ENCODE assay signal across 24 mouse cellular contexts in genomic region chr10:58328517-58329108, GRCm38 (mm10). TPM values are rescaled to one million over a fixed set of nuclear protein-coding genes. Genes with fewer than 3 reads are reported as not detected.
DNase-seq lines count a peak whose midpoint lies in the region; ATAC-seq and TF ChIP-seq lines count a peak whose summit lies in the region.
"Had no signal": no experiment of that assay in that cellular context is flagged by ENCODE, and none has a peak within 500 bp of the region (broad histone marks: within the 10 kb centered on the region; RNA-seq: fewer than 3 reads in every experiment).

No protein-coding gene starts in this region.

- no peak overlapping the region for H3K9ac ChIP-seq in intestine, embryonic 16.5 days (ENCODE audit: low read depth, low read length)
- no peak overlapping the region for H3K9ac ChIP-seq in intestine, embryonic 15.5 days
- no peak overlapping the region for H3K9ac ChIP-seq in intestine, postnatal 0 days (ENCODE audit: low read depth, low read length)
- H3K9ac ChIP-seq in hindbrain, embryonic 11.5 days (ENCODE audit: low read depth, low read length): no peak overlapping the region
- H3K9ac ChIP-seq: hindbrain, embryonic 13.5 days; limb, embryonic 12.5 days; lung, embryonic 14.5 days; stomach, embryonic 15.5 days had no signal

- H3K4me3 ChIP-seq in intestine, embryonic 16.5 days (ENCODE audit: low read length): no peak overlapping the region
- H3K4me3 ChIP-seq in intestine, embryonic 15.5 days (replicated peaks): no peak overlapping the region
- no peak overlapping the region for H3K4me3 ChIP-seq in intestine, postnatal 0 days (ENCODE audit: low read depth, low read length)
- H3K4me3 ChIP-seq in hindbrain, embryonic 11.5 days (ENCODE audit: low read depth, low read length): no peak overlapping the region
- H3K4me3 ChIP-seq: hindbrain, embryonic 13.5 days; left cerebral cortex, adult 2 months; limb, embryonic 12.5 days; stomach, embryonic 15.5 days had no signal

- no peaks in the 10 kb centered on the region for H3K36me3 ChIP-seq in intestine, embryonic 16.5 days (ENCODE audit: control insufficient read depth, insufficient read depth, low read length)
- H3K36me3 ChIP-seq in intestine, embryonic 15.5 days: peaks cover 2% of the 10 kb centered on the region; the same call in 1 of the 2 replicates
- H3K36me3 ChIP-seq in intestine, postnatal 0 days (ENCODE audit: control insufficient read depth, insufficient read depth): no peaks in the 10 kb centered on the region
- no peaks in the 10 kb centered on the region for H3K36me3 ChIP-seq in hindbrain, embryonic 11.5 days (ENCODE audit: control insufficient read depth, insufficient read depth, low read length)
- H3K36me3 ChIP-seq: hindbrain, embryonic 13.5 days; limb, embryonic 12.5 days; stomach, embryonic 15.5 days had no signal

- TF ChIP-seq CTCF in intestine, postnatal 0 days (IDR thresholded peaks at IDR 0.05; ENCODE audit: low read depth): no peak

- peak; percentile 23; the same call in 1 of the 2 replicates for ATAC-seq in intestine, embryonic 16.5 days
- ATAC-seq in intestine, embryonic 15.5 days: no peak
- no peak for ATAC-seq in intestine, postnatal 0 days
- no peak for ATAC-seq in CD4-positive, CD25-positive, alpha-beta regulatory T cell, adult 4 months
- no peak for ATAC-seq in hindbrain, embryonic 11.5 days (ENCODE audit: low FRiP score)
- ATAC-seq: forebrain, embryonic 16.5 days; inflammation-experienced regulatory T-cells, adult 6 months had no signal

- no peaks in the 10 kb centered on the region for H3K9me3 ChIP-seq in intestine, embryonic 16.5 days (ENCODE audit: control insufficient read depth, low read length)
- no peaks in the 10 kb centered on the region for H3K9me3 ChIP-seq in intestine, embryonic 15.5 days
- no peaks in the 10 kb centered on the region for H3K9me3 ChIP-seq in intestine, postnatal 0 days (ENCODE audit: control insufficient read depth)
- H3K9me3 ChIP-seq in hindbrain, embryonic 11.5 days (ENCODE audit: control insufficient read depth, low read length): no peaks in the 10 kb centered on the region
- H3K9me3 ChIP-seq: hindbrain, embryonic 13.5 days; limb, embryonic 12.5 days; stomach, embryonic 15.5 days had no signal

- WGBS in intestine, embryonic 16.5 days: 90% methylated on average over 8 of the region's 8 CpGs
- WGBS in intestine, embryonic 15.5 days: 94% methylated on average over 8 of the region's 8 CpGs
- WGBS in intestine, postnatal 0 days: 68% methylated on average over 8 of the region's 8 CpGs
- 95% methylated on average over 8 of the region's 8 CpGs for WGBS in hindbrain, embryonic 11.5 days

- H3K27ac ChIP-seq in intestine, embryonic 16.5 days (ENCODE audit: low read length): no peak overlapping the region
- no peak overlapping the region for H3K27ac ChIP-seq in intestine, embryonic 15.5 days
- H3K27ac ChIP-seq in intestine, postnatal 0 days (ENCODE audit: low read depth, low read length): no peak overlapping the region
- H3K27ac ChIP-seq in hindbrain, embryonic 11.5 days (ENCODE audit: low read depth, low read length): no peak overlapping the region
- H3K27ac ChIP-seq: hindbrain, embryonic 13.5 days; left cerebral cortex, adult 2 months; limb, embryonic 12.5 days; stomach, embryonic 15.5 days had no signal

- H3K27me3 ChIP-seq in intestine, embryonic 16.5 days (replicated peaks; ENCODE audit: control insufficient read depth, insufficient read depth, low read length): no peaks in the 10 kb centered on the region
- no peaks in the 10 kb centered on the region for H3K27me3 ChIP-seq in intestine, embryonic 15.5 days (replicated peaks)
- H3K27me3 ChIP-seq in intestine, postnatal 0 days (replicated peaks; ENCODE audit: control insufficient read depth, insufficient read depth, low read length): no peaks in the 10 kb centered on the region
- H3K27me3 ChIP-seq in hindbrain, embryonic 11.5 days (ENCODE audit: control insufficient read depth, insufficient read depth, low read length): no peaks in the 10 kb centered on the region
- H3K27me3 ChIP-seq: hindbrain, embryonic 13.5 days; limb, embryonic 12.5 days; stomach, embryonic 15.5 days had no signal

- peaks cover 25% of the 10 kb centered on the region for H3K4me1 ChIP-seq in intestine, embryonic 16.5 days (ENCODE audit: control insufficient read depth, insufficient read depth, low read length)
- peaks cover 13% of the 10 kb centered on the region; the same call in 1 of the 2 replicates for H3K4me1 ChIP-seq in intestine, embryonic 15.5 days (replicated peaks)
- peaks cover 12% of the 10 kb centered on the region for H3K4me1 ChIP-seq in intestine, postnatal 0 days (replicated peaks; ENCODE audit: control insufficient read depth, insufficient read depth, low read length)
- H3K4me1 ChIP-seq in hindbrain, embryonic 11.5 days (replicated peaks; ENCODE audit: control insufficient read depth, insufficient read depth, low read length): no peaks in the 10 kb centered on the region

- no peak overlapping the region for H3K4me2 ChIP-seq in intestine, embryonic 16.5 days (ENCODE audit: low read depth, low read length)
- H3K4me2 ChIP-seq in intestine, embryonic 15.5 days (replicated peaks): no peak overlapping the region
- H3K4me2 ChIP-seq in intestine, postnatal 0 days (replicated peaks; ENCODE audit: low read depth): peak overlapping the region; percentile 24; the same call in 1 of the 2 replicates
- H3K4me2 ChIP-seq in hindbrain, embryonic 11.5 days (replicated peaks; ENCODE audit: low read depth, low read length): no peak overlapping the region
- H3K4me2 ChIP-seq: heart, embryonic 11.5 days; hindbrain, embryonic 13.5 days; limb, embryonic 12.5 days; lung, embryonic 14.5 days; midbrain, embryonic 11.5 days; stomach, embryonic 15.5 days had no signal

- DNase-seq in A20 (ENCODE audit: low read depth, low spot score): peak; percentile 30
- DNase-seq in kidney, postnatal 14 days: peak; percentile 67
- DNase-seq in ovary, postnatal 10 days (ENCODE audit: low spot score): no peak
- DNase-seq in hindbrain, embryonic 11.5 days (ENCODE audit: low spot score): no peak
- DNase-seq: adrenal gland, postnatal 10 days; cerebellum, adult 9-11 months; embryo, embryonic 11 days; heart, postnatal 10 days; layer of hippocampus, adult 9-11 months; lung, embryonic 14.5 days; lung, postnatal 4 days; retina, postnatal 1 day had no signal

RNA-seq across cellular contexts. Expression of gene Lims1, which starts 5.3 kb away (rescaled TPM):
- 120 and 124 TPM in 2 replicates for polyA plus RNA-seq in intestine, embryonic 16.5 days (2015; fragmentation: Nextera tagmentation; extraction: Ambion mirVana)
- 131 and 143 TPM in 2 replicates for polyA plus RNA-seq in intestine, embryonic 15.5 days (2015; fragmentation: Nextera tagmentation; extraction: Ambion mirVana)
- 79.8 and 85.6 TPM in 2 replicates for polyA plus RNA-seq in intestine, postnatal 0 days (2015; fragmentation: Nextera tagmentation; extraction: Ambion mirVana)
- polyA plus RNA-seq in CD4-positive, CD25-positive, alpha-beta regulatory T cell, adult 4 months (2017; shearing (Covaris generic)): 10 to 100 TPM; 84.8 to 96.8 TPM
- 86.2 and 89.9 TPM in 2 replicates for polyA plus RNA-seq in hindbrain, embryonic 11.5 days (2014; fragmentation: Nextera tagmentation; extraction: Ambion mirVana)

Comparison
In these comparisons a context has a peak if more than half of its experiments do, and no peak if none do; other contexts are left out.
1. DNase-seq: peak in A20 (single experiment) and kidney, postnatal 14 days (single experiment); none in ovary, postnatal 10 days (single experiment) and hindbrain, embryonic 11.5 days (single experiment).